Mouse (Mus musculus) stomach, embryonic 14.5 days (tissue): ENCODE measurements around the gene Tpk1. TPM values are rescaled to one million over a fixed set of nuclear protein-coding genes. Genes with fewer than 3 reads are reported as not detected.

Experiments used
- ATAC-seq: fragments of 200-750 bp; cut with Nextera tagmentation; 2 replicates; pipeline ENCODE4 v1.8.0; 2017; ENCODE audit warnings: low read depth, moderate TSS enrichment; ENCODE audit not compliant: insufficient number of reproducible peaks, insufficient read depth, low FRiP score
- H3K27ac ChIP-seq: fragments of 300-500 bp; sonication (generic); 2 replicates; pipeline ENCODE4 v1.5.1; 2014; ENCODE audit warnings: mild to moderate bottlenecking, low read length, moderate library complexity, mixed read lengths
- H3K27me3 ChIP-seq: fragments of 300-500 bp; sonication (generic); 2 replicates; pipeline ENCODE4 v1.6.1; 2014; ENCODE audit warnings: low read length, control low read depth, mixed read lengths; ENCODE audit not compliant: control insufficient read depth, insufficient read depth
- H3K36me3 ChIP-seq: fragments of 300-500 bp; sonication (generic); 2 replicates; pipeline ENCODE4 v1.6.1; 2014; ENCODE audit warnings: mild to moderate bottlenecking, control low read depth, low read length, moderate library complexity, mixed read lengths; ENCODE audit not compliant: control insufficient read depth, insufficient read depth
- H3K4me1 ChIP-seq: fragments of 300-500 bp; sonication (generic); 2 replicates; pipeline ENCODE4 v1.6.1; 2014; ENCODE audit warnings: low read length, control low read depth, mixed read lengths; ENCODE audit not compliant: control insufficient read depth, insufficient read depth
- H3K4me2 ChIP-seq: fragments of 300-500 bp; sonication (generic); replicated peaks from 2 replicates; pipeline ENCODE4 v1.6.1; 2014; ENCODE audit warnings: low read depth, low read length, control low read depth
- H3K4me3 ChIP-seq: fragments of 300-500 bp; sonication (generic); 2 replicates; pipeline ENCODE4 v1.5.1; 2014; ENCODE audit warnings: low read depth, low read length, control low read depth
- H3K9ac ChIP-seq: fragments of 300-500 bp; sonication (generic); replicated peaks from 2 replicates; pipeline ENCODE4 v1.6.1; 2014; ENCODE audit warnings: low read depth, mild to moderate bottlenecking, control low read depth, low read length, moderate library complexity, mixed read lengths
- H3K9me3 ChIP-seq: fragments of 300-500 bp; sonication (generic); 2 replicates; pipeline ENCODE4 v1.6.1; 2016; ENCODE audit warnings: low read depth, low read length, control low read depth; ENCODE audit not compliant: control insufficient read depth
- WGBS: fragments of 180-500 bp; shearing (Covaris S2); extraction: QIAGEN DNeasy Blood & Tissue Kit; methylation state at CpG from one replicate; pipeline ENCODE4 v1.1.7; 2014; 5-methylcytosine and 5-hydroxymethylcytosine counted together
- polyA plus RNA-seq: library from polyadenylated mRNA; unstranded; fragments of >200 nt; fragmentation: Nextera tagmentation; extraction: Ambion mirVana; gene quantifications from 2 replicates; pipeline ENCODE4 v1.2.1, GENCODE M21; 2014

Tpk1 gene
- polyA plus RNA-seq, 1 experiment from 2014 or later: 10.8 TPM

- H3K4me1 ChIP-seq: peaks cover 12% of the 10 kb centered on the region; the same call in 1 of the 2 replicates
- H3K27ac ChIP-seq: no peak overlapping the region
- no peaks in the 10 kb centered on the region for H3K9me3 ChIP-seq
- H3K9ac ChIP-seq: no peak overlapping the region
- no peaks in the 10 kb centered on the region for H3K27me3 ChIP-seq
- 33% methylated on average over 7 of the region's 7 CpGs for WGBS
- H3K4me3 ChIP-seq: no peak overlapping the region
- no peaks in the 10 kb centered on the region for H3K36me3 ChIP-seq
- ATAC-seq: no peak
- no peak overlapping the region for H3K4me2 ChIP-seq
Measured at GRCm38 (mm10) chr6:43296798-43297507, 369.1 kb downstream of the Tpk1 start.

- Histone ChIP-seq H3K27me3 (no peaks in the 10 kb centered on the region), H3K4me1 (peaks cover 12% of the 10 kb centered on the region; the same call in 1 of the 2 replicates), H3K27ac (no peak overlapping the region), H3K9ac (no peak overlapping the region), H3K4me2 (no peak overlapping the region), H3K9me3 (no peaks in the 10 kb centered on the region), H3K4me3 (no peak overlapping the region), H3K36me3 (no peaks in the 10 kb centered on the region)
- WGBS: 15% methylated on average over 5 of the region's 5 CpGs
- peak; percentile 48; the same call in 1 of the 2 replicates for ATAC-seq
Measured at GRCm38 (mm10) chr6:43295908-43296307, 370.2 kb downstream of the Tpk1 start.
